Mouse (Mus musculus): Measurements from ENCODE around the gene Zfp112.
"Not testable (repeated sequence)": the region's sequence is repeated elsewhere in the genome, so short reads cannot be mapped to it uniquely, and the experiment has no call there.

Gene Zfp112

DNA sequence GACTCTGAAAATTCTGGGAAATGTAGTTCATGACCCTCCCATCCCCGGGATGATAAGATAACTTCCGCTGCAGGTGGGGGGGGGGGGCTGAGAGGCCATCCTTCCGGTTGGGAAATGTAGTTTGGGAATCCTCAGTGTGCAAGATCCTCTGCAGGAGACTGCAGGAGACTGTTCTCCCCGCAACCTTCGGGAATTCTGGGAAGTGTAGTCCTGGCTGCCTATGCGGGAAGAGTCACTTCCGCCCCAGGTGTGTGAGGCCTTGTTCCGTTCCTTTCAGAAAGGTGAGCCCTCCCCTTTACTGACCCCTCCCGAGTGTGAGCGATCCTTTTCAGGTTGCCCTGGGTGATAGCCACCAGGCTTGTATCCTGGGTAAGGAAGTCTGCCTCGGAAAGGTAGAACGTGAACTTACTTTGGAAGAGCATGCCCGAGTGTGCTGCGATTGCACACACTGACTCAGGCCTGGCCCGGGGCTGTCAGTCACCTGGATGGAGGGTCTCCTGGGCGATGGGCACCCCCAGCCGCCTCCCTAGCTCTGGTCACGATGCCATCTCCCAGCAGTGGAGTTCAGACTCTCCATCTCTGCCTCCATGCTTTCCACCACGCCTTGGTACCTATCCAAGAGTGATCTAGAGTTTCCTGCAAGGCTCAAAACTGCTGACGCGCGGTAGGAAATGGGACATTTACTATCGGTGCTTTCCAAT lies at the start of gene Zfp112:
Gene Zfp112, plus strand, starts transcription at position 159 of the 701 bp plus-strand sequence.
- no peak for DNase-seq (ENCODE audit: low spot score)

DNA sequence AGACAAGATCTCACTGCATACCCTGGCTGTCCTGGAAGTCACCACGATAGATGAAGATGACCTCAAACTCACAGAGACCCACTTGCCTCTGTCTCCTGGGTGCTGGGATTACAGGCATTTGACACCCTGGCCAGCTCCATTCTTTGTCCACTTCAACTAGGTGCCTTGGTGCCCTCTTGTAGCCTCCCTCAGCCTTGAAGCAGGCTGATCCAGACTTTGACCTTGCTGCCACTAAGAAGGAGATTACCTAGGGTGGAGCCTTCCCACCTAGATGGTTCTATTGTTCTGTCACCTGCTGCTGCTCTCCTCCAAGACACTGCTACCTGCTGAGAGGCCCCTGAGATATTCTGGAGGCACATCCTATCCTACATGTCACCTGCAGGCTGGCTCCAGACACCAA lies 37.7 kb upstream of the Zfp112 start:
- DNase-seq (ENCODE audit: low spot score) = not testable (repeated sequence)

DNA sequence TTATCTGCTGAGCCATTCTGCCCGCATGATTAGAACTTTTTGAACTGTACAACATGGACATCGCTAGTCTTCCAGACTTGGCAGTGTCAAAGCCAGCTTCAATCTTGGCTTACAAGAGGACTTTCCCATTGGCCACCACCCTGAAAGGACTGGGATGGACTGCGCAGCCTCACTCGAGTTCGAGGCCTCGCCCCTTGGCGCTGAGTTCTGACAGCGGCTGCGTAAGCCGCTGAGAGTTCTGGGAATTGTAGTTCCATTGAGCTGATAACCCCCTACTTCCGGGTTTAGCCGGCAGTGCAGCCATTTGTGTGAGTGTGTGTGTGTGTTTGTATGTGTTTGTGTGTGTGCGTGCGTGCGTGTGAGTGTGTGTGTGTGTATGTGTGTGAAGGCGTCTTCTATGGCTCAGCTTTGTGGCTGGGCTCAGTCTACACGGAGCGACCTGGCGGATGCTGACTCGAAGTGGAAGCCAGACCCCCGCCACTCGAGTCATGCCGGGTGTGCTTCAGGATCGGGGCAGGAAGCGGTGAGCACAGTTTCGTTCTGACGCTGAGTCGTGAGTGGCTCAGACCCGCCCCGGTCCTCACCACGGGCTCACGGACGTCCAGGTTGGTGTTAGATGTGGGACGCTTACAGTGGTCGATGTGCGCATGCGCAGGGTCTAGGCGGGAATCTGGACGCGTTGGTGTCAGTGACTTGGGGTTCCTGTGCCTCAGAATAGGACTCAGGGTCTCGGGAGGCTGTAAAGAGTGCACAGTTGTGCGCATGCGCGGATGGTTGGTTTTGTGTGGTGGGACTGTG lies 30.3 kb upstream of the Zfp112 start, which contains the start of gene Zfp180:
Gene Zfp180, plus strand, starts transcription at position 291 of the 798 bp plus-strand sequence.
- DNase-seq (ENCODE audit: low spot score) = peak; percentile 94

DNA sequence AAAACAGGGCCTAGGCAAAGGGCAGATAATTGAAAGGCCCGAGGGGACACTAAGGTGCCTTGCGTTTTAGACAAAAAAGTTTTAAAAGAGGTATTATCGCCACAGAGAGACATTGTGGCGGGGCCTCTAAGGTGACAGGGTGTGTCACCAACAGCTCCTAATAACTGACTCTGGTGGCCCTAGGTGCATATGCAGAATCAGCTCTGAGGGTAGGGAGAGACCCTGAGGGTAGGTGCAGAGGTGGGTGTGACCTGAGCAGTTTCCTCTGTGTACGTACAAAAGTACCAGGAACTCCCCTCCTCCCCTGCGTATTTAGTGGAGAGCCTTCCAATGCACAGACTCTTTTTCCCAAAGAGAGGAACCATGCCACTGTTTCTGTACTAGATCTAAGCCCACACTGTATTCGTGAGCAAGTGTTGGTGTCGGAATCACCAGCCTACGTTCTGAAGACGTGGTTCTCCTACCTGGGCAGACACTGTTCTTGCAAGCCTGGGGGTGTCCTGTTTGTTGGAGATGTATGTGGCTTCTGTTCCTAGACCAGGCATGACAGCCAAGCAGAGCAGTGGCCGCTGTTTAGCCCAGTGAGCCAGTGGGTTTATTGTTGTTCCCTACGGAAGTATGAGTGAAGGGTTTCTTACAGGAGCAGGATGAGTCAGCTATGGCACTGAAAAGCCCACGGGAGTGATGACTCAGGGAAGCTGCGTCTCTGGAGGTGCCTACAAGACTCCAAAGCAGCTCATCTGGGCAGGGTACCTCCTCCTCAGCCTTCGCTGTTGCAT lies 29.5 kb upstream of the Zfp112 start:
- no peak for DNase-seq (ENCODE audit: low spot score)

DNA sequence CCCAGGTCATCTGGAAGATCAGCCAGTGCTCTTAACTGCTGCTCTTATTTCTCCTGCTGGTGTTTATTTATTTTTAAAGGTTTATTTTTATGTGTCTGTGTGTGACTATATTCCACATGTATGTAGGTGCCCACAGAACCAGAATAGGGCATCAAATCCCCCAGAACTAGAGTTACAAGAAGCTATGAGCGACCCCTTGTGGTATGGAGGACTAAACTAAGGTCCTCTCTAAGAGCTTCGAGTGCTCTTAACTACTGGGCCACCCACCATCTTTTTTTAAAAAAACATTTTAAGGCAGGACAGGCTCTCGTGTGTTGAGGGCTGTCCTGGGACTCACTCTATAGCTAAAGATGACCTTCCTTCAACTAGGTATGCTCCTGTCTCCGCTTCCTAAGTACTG lies 25.2 kb upstream of the Zfp112 start:
- DNase-seq (ENCODE audit: low spot score) = no peak

DNA sequence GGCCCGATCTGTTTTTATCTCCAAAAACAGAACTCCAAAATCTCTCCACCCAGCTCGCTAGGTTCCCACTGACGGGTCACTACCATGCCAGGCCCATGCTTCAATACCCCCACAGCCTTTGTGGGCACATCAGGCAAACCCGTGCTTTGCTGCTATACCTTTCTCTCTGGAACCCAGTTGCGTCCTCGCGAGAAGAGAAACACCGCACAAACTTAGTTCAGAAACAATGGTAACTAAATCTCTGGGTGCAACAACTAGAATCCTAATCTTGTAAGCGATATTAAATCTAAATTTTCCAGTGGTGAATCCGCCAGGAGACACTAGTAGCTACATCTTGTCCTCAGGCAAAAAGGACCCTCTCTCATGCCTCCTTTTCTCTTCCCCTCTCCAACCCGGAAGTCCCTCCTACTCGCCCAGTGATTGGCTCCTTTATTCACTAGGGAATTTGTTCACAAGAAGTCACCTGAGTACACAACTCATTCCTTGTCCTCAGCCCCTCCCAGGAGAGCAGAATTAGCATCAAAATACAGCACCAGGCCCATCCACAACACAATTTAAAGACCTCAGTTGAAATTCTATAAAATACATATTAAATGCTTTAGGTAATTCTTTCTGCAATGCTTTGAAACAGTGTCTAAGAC lies 24.5 kb upstream of the Zfp112 start:
- DNase-seq (ENCODE audit: low spot score) = no peak

DNA sequence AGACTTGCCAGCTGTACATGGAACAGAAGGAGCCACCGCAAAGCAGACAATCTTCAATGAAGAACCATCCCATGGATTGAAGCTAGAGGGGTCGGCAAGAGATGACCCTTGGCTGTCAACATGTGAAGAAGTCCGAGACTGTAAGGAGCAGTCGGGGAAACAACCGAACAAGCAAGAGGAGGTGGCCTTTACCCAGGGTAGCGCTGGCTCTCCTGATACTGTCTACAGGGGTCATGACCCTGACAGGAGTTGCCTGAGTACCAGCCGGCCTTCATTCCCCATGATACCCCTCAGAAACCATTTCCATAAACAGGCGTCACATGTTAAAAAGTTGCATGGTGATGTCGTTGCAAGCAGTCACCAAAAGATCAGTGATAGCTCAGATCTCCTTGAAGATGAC lies 7.7 kb upstream of the Zfp112 start:
- no peak for DNase-seq (ENCODE audit: low spot score)

DNA sequence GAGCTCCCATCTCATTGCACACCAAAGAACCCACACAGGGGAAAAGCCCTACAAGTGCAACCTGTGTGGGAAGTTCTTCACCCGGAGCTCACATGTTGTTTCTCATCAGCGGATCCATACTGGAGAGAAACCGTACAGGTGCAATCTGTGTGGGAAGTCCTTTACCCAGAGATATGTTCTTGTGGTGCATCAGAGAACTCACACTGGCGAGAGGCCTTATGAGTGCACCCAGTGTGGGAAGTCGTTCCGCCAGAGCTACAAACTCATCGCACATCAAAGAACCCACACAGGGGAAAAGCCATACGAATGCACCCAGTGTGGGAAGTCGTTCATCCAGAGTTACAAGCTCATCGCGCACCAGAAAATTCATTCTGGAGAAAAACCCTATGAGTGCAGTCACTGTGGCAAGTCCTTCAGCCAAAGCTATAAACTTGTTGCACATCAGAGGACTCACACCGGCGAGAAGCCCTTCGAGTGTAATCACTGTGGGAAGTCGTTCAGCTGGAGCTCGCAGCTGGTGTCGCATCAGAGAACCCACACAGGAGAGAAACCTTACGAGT lies 6.9 kb upstream of the Zfp112 start:
- DNase-seq (ENCODE audit: low spot score) = no peak

DNA sequence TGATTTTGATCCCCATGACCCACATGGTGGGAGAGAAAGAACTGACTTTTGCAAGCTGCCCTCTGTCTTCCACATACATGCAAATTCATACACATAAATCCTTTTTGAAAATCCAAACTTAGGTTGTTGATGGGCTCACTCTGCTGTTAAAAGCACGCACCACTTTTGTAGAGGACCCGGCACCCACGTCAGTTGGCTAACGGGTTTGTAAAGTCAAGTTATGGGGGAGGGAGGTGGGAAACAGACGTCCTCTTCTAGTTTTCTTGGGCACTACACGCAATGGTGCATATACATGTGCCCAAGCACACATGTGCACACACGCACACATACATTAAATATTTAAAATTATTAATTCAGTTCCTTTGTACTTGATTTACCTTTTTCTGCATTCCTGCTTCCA lies 1.3 kb upstream of the Zfp112 start:
- DNase-seq (ENCODE audit: low spot score) = no peak

DNA sequence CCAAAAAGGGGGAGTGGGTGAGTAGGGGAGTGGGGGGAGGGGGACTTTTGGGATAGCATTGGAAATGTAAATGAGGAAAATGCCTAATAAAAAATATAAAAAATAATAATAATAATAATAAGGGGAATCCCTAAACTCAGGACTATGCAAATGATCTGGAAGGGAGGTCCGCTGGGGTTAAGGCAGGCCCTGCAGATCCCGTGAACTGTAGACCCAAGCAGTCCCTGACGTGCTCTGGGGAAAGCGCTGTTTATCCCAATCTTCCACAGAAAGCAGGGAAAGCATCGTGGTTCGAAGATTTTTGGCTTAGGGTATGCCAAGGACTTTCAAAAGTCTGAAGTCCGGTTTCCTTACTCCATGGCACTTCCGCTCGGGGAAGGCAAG lies 350 bp upstream of the Zfp112 start:
- DNase-seq (ENCODE audit: low spot score) = no peak

DNA sequence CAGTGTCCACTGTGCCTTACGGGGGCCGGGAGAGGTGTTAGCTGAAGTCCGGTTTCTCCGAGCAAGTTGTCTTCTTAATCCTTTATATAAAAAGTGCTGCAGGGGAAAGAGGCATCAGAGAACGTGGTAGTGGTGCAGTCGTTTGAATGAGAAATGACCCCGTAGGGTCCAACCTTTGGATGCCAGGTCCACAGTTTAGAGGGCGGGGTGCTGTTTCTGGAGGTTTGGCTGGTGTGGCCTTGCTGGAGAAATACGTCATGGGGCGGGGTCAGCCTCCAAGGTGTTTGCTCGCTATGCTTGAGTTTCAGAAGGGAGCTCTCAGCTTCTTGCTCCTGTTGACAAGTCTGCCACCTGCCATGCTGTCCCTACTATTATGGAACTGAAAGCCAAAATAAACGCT lies 887 bp downstream of the Zfp112 start:
- no peak for DNase-seq (ENCODE audit: low spot score)

DNA sequence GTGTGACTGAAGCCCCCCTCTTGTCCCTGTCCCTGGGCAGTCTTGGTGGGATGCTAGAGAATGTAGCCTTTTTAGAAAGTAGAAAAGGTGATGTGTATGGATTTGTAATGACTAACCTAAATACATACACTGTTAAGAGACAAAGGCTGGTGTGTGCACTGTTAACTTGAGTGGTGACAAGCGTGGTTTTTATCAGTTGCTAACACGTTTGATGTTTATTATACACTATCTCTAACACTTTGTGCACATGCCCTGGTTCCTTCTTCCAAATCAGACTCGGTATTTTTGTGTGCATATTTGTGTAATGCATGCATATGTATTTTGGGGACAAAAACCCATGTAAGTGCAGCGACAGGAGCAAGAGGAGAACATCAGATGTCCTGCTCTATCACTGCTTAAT lies 4.5 kb downstream of the Zfp112 start:
- no peak for DNase-seq (ENCODE audit: low spot score)

DNA sequence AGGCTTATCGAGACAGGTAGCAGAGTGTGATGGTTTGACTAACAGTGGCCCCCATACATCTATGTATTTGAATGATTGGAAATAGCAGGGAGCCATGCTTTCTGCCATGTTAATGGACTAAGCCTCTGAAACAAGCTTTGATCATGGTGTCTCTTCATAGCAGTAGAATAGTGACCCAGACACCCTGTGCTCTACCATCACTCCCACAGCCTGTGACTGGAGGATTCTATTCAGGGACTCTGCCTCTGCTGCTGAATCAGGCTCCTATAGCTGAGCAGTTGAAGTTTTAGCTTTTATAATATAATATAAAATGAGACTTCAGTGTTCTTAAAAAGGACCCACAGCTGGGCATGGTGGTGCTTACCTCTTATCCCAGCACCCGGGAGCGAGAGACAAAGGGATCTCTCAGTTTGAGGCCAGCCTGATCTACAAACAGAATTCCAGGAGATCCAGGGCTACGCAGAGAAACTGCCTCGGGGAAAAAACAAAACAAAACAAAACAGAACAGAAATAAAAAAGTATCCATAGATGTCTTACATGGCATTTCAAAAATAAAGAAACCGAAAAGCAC lies 21.4 kb downstream of the Zfp112 start:
- no peak for DNase-seq (ENCODE audit: low spot score)

DNA sequence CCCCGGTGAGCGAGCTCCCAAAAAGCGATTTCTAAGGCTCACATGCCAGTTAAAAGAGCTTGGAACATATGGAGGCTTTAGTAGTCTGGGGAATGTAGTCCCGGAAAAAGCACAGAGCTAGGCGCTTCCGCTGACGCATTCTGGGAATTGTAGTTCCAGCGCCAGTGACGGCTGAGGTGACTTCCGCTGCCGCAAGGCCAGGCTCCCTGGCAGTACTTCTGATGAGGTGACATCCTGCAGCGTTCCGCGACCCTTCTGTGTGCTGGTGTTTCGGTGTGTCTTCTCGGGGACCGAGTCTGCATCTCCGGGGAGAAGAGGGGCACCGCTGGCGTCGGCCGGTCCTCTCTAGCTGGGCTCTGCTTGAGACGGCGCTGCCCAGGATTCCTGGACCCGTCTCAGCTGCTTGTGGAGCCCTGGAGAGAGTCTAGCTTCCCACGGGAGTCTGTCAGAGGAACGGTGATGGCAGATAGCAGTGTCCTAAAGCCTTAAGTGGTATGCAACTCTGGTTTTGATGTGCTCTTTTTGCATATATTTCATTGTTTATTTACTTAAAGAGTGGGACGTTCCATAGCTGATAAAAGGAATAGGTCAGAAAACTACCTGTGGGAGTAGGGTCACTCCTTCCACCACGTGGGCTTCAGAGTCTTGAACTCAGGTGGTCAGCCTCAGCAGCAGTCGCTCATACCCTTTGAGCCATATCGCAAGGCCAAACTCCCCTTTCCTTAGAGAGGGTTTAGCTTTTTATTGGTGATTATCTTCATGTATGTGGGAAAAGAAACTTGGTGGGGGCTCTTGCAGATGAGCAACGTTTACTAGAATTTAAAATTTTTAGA lies 22.1 kb downstream of the Zfp112 start, which contains the start of gene Zfp235:
Gene Zfp235, plus strand, starts transcription at position 174 of the 833 bp plus-strand sequence.
- peak; percentile 89 for DNase-seq (ENCODE audit: low spot score)

DNA sequence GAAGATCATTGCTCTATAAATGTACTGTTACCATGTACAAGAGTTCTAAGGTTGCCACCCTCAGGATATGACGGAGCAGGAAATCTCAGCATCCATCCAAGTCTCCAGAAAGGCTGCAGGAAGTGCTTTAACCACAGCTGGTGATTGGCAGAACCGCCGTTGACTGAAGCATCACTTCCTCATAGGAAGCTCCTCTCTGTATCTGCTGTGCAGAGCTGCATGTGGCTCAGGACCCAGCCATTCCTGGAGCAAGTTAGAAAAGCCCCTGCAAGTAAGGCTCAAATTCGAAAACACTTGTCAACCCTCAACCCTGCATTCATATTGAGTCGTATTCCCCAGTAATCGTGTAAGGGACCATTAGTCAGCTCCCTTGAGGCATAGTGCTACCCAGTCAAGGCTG lies 30.5 kb downstream of the Zfp112 start:
- peak; percentile 4 for DNase-seq (ENCODE audit: low spot score)

DNA sequence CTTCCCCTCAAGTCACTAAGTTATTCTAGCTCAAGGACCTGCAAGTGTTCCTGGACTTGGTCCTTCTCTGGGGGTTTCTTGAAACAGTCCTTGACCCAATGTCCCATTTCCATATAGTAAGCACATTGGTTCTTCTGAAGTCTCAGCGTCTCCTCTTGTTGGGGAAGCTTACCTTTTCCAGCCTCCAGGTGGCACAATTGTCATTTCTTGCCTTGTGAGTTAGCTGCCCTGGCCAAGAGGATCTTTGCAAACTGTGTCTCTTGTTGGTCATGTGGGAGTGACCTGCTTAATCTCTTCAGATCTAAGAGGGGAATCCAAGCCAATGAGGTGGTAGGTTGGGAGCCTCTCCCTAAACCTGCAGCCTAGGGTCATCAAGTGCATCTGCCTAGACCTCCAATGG lies 41.2 kb downstream of the Zfp112 start:
- DNase-seq (ENCODE audit: low spot score) = no peak

DNA sequence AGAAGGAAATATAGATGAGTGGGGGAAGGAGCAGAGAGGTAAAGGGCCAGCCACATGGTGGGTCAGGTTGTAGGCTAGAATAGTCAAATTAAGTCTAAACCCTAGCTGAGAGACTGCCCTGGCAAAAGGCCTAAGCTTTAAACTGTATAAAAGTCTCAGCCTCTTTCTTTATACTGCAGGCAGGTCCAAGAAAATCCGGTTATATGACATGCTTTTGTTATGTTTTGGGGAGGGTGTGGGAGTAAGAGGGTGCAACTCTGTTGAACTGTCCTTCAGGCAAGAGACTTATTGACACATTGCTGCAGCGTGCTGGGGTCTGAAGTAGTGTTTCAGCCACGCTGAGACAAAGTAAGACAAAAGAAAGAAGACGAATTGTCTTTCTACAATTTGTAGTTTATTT lies 60.1 kb downstream of the Zfp112 start:
- DNase-seq (ENCODE audit: low spot score) = no peak

DNA sequence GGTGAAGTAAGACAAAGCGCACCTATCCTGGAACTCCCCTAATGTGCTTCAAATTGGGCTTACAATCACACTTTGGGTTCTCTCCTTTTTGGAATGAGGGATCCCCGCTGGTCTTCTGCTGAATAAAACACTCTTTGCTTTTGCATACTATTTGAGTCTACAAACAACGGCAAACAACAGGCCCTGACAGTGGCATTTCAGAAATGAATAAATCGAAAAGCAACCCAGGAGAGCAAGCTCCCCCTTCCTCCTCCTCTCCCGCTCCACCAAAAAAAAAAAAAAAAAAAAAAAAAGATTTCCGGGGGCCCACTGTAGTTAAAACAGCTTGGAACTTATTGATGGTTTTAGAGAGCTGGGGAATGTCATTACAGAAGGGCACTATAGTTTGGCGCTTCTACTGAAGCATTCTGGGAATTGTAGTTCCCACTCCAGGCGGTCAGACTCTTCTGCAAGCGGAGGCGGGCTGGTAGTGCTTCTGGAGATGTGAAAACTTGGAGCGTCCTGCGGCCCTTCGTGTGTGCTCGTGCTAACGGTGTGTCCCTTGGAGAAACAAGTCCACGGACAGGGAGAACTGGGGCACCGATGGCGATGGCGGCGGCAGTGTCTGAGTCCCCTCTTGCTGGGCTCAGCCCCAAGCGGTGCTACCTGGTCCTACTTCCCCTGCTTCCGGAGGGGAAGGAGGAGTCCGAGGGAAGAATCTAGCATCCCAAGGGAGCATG lies 62.7 kb downstream of the Zfp112 start, which contains the start of gene Zfp114:
Gene Zfp114, plus strand, starts transcription at position 443 of the 719 bp plus-strand sequence.
- DNase-seq (ENCODE audit: low spot score) = peak; percentile 19

DNA sequence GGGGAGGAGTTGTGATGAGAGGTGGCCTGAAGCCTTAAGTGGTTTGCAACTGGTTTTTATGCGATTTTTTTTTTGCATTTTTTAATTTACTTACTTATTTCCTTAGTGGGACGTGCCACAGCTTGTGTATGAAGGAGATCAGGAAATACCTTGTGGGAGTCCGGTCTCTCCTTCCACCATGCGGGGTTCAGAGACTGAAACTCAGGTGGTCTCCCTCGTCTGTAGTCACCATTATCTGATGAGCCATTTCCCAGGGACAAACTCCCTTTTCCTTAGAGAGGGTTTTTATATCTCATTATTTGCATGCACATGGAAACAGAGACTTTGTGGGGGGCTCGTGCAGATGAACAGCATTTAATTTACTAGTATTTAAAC lies 63.2 kb downstream of the Zfp112 start:
- no peak for DNase-seq (ENCODE audit: low spot score)

Measured in T-cell, adult 2 months (primary cell).